Mouse (Mus musculus) thymus, postnatal 10 days (tissue): ENCODE measurements at regions not wholly inside any gene's neighbourhood (a gene's known extent, or its start where the extent isn't known, plus 50 kb on each side); places are given as distances from the start of the nearest gene placed in this dataset.

Experiments
- DNase-seq, 2 experiments: peaks; one replicate each; pipeline ENCODE4 v3.0.0; 2021; ENCODE audit warnings: low spot score in 2 of 2

- no peak for DNase-seq
These were observed 592.2 kb downstream of the Tox3 start for GRCm38 (mm10) chr8:89755951-89756350.

GRCm38 (mm10) chr8:89751201-89751600 lies 596.9 kb downstream of the Tox3 start:
- no peak for DNase-seq

- no peak for DNase-seq
These were observed 600.4 kb downstream of the Tox3 start for GRCm38 (mm10) chr8:89747726-89748125.

- no peak for DNase-seq
These were observed 603.7 kb downstream of the Tox3 start for GRCm38 (mm10) chr8:89744267-89745028.

GRCm38 (mm10) chr8:89738657-89739056 lies 609.5 kb downstream of the Tox3 start:
- DNase-seq, result no peak

DNA sequence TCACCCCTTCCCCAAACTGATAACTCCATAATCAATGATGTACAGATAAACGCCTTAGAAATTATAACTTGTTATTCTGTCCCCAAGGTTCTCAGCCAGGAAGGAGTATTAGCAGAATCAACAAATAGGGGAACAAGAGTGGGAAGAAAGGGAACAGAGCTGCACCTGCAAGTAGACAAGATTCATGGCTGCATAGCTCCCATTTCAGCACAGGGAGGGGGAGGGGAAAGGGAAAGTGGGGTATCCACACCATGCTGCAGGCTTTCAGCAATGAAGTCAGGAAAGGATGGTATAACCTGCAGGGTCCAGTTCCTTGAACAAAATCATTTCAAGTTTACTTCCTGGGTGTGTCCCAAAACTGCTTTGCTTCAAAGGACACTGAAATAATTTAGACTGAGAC lies 610.5 kb downstream of the Tox3 start:
- no peak for DNase-seq

GRCm38 (mm10) chr8:89727252-89727651 lies 620.9 kb downstream of the Tox3 start:
- DNase-seq, result no peak

DNA sequence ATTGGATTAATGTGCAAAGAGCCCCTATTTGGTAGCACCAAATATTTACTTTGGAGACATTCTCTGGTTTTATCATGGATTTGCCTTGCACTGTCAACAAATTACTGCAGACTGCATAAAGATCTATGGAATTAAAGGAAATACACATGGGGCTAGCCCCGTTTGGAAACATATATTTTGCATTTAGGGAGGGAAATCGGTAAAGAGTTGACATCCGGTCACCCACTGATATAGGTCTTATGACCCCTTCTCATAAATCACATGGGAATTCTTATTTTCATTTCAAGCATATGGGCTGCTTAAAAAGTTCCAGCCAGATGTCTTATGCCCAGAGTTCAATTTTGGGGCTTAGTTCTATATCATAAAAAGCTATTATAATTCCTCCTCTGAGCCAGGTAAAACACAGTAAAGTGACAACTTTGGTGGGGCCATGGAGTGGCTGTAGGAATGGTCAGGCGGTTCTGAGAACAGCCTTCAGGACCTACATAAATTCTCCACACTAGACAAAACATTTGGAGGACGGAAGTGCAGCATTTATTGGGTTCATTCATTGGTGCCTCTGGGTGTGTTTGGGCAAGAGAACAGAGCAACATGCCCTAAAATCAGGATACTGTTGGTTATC lies 626.3 kb downstream of the Tox3 start:
- no peak for DNase-seq

GRCm38 (mm10) chr8:89713880-89714279 lies 634.3 kb downstream of the Tox3 start:
- no peak for DNase-seq

GRCm38 (mm10) chr8:89707341-89707928 lies 640.7 kb downstream of the Tox3 start:
- DNase-seq, result no peak

- no peak for DNase-seq
These were observed 641.7 kb upstream of the Sall1 start for GRCm38 (mm10) chr8:89685696-89686095.

GRCm38 (mm10) chr8:89680937-89681336 lies 637.0 kb upstream of the Sall1 start:
- no peak for DNase-seq

- no peak for DNase-seq
These were observed 636.4 kb upstream of the Sall1 start for GRCm38 (mm10) chr8:89680341-89680740.

GRCm38 (mm10) chr8:89679551-89679950 lies 635.6 kb upstream of the Sall1 start:
- no peak for DNase-seq

DNA sequence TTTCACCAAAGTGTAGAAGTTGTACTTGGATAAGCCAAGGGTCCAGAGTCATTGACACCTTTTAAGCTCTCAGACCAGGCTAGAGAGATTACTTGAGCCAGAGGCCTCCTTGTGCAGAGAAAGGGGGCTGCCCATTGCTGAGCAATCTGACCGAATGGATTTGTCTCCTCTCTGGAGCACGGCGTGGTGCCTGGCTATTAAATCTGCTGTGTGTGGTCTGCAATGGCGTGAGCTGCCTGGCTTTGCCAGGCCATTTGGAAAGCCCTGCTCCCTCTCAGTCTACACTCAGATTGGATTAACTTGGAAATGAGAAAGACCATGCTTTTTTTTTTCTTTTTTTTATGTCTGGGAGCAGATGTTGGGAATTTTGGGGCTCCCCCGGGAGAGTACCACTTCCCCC lies 633.3 kb upstream of the Sall1 start:
- no peak for DNase-seq

- DNase-seq, result no peak
These were observed 629.9 kb upstream of the Sall1 start for GRCm38 (mm10) chr8:89673911-89674310.

- no peak for DNase-seq
These were observed 628.7 kb upstream of the Sall1 start for GRCm38 (mm10) chr8:89672631-89673030.

GRCm38 (mm10) chr8:89664911-89665689 lies 621.1 kb upstream of the Sall1 start:
- DNase-seq, result no peak

GRCm38 (mm10) chr8:89663859-89664258 lies 619.9 kb upstream of the Sall1 start:
- DNase-seq, result no peak

- no peak for DNase-seq
These were observed 615.3 kb upstream of the Sall1 start for GRCm38 (mm10) chr8:89658998-89659944.

DNA sequence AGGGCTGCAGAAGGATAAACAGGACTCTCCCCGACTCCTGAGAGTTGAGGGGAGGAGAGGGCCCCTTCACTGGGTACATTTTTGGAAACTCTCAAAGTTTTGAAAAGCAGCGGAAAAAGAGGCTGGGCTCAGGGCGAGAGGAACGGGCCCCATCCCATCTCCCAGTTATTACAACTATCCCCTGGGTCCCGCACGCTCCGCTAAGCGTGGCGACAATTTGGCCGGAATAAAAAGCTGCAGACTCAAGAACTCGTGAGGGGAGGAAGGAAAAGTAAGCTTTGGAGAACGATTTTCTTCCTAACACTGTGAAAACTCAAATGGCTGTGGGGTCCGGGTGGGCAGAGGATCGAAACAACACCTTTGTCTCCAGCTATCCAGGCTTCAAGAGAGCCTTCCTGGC lies 611.4 kb upstream of the Sall1 start:
- no peak for DNase-seq
